Mouse (Mus musculus): ENCODE measurements around the gene Cep89. TPM values are rescaled to one million over a fixed set of nuclear protein-coding genes. Genes with fewer than 3 reads are reported as not detected.
A peak's percentile ranks its signal among the peaks of the same experiment; 100 is the strongest.

Cep89 gene
- polyA plus RNA-seq, 1 experiment from 2014 or later: 39.9 TPM

DNA sequence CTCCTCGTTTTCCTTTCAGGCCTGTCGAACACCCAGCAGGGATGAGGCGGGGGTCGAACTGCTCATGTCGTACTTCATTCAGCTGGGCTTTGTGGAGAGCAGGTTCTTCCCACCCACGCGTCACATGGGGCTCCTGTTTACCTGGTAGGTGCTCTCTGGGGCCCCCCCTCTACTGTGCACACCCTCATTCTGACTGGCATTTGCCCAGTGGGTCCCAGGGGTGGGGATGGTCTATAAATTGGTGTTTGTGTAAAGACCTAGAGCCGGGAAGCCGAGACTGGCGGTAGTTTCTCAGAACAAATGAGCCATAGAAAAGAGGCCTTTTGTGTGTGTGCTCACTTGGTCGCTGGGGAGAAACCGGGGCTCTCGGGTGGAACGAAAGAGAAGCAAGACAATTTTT is 25.7 kb upstream of the Cep89 start:
- Histone ChIP-seq H3K27ac (0 out of 2 replicates have a peak overlapping the region, but pooled peaks have one; percentile 2), H3K9ac (no peak overlapping the region), H3K4me3 (no peak overlapping the region), H3K4me2 (replicated peaks) (peak overlapping the region; percentile 33), H3K27me3 (replicated peaks) (no peaks in the 10 kb centered on the region), H3K4me1 (no peaks in the 10 kb centered on the region; the same call in 1 of the 2 replicates), H3K9me3 (no peaks in the 10 kb centered on the region), H3K36me3 (no peaks in the 10 kb centered on the region)
- WGBS: 12% methylated on average over 14 of the region's 14 CpGs
- peak; percentile 80 for ATAC-seq (ENCODE audit: low FRiP score, low read depth)

DNA sequence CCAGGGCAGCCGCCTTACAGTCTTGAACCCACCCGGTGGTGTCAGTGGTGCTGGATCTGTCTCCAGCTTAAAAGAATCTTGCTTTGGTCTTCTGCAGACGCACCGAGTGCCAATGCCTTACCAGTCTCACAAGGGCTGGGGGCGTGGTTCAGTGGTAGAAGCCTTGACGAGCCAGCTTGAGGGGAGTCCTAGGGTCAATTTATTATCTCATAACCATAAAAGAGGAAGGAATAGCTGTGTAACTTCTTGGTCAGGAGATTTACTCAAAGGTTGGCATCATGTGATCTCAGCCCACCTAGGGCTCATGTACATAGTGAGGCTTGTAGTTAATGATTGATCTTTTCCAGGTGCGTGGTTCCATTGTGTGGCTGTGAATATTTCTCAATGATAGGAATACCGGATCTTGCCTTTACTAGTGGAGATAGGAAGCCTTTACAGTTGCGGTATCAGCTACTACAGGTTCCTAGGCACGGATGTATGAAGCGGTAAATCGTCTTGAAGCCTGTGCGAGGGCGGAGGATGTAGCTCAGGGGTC is 24.3 kb upstream of the Cep89 start:
- Histone ChIP-seq H3K9ac (no peak overlapping the region), H3K9me3 (no peaks in the 10 kb centered on the region), H3K4me2 (replicated peaks) (no peak overlapping the region), H3K27ac (no peak overlapping the region), H3K36me3 (no peaks in the 10 kb centered on the region), H3K4me3 (no peak overlapping the region), H3K4me1 (no peaks in the 10 kb centered on the region; the same call in 1 of the 2 replicates), H3K27me3 (replicated peaks) (no peaks in the 10 kb centered on the region)
- WGBS: 90% methylated on average over 14 of the region's 14 CpGs
- no peak for ATAC-seq (ENCODE audit: low FRiP score, low read depth)

DNA sequence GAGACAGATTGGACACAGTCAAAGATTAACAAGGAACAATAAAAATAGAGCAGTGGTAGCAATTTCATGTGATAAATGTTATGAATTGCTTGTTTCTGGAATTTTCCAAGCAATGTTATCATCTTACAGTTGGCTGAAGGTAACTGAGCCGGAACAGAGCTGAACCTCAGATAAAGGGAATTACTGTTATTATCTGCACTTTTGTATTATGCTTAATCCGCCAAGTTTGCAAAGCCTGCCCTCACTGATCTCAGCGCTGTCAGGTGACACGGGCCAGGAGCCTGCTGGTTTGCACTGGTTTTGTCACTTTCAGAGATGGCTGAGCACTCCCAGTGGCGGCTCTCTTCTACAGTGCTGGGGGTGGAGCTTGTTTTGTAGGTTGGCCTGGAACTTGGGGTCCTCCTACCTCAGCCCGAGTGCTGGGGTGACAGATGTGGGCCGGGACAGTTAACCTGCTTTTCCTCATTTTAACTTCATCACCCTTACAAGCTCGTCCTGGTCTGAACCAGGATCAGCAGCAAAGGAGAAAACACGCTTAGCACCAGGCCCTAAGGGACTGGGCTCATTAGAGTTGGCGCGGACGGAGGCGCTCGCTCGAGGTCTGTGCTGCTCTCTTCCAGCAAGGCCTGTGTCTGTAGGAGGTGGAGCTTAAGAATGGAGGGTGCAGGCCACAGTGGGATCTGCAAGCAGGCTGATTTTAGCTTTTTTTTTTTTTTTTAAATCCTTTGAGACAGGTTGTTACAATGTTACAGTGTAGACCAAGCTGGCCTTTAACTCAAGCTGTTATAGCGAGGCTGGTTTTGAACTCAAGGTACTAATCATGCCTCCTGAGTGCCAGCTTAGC is 23.5 kb upstream of the Cep89 start:
- no peak overlapping the region for H3K27ac ChIP-seq
- ATAC-seq (ENCODE audit: low FRiP score, low read depth): no peak
- H3K27me3 ChIP-seq (replicated peaks): no peaks in the 10 kb centered on the region
- no peaks in the 10 kb centered on the region; the same call in 1 of the 2 replicates for H3K4me1 ChIP-seq
- H3K9ac ChIP-seq: no peak overlapping the region
- H3K4me3 ChIP-seq: no peak overlapping the region
- H3K4me2 ChIP-seq (replicated peaks): no peak overlapping the region
- no peaks in the 10 kb centered on the region for H3K36me3 ChIP-seq
- H3K9me3 ChIP-seq: no peaks in the 10 kb centered on the region
- WGBS: 78% methylated on average over 16 of the region's 16 CpGs

DNA sequence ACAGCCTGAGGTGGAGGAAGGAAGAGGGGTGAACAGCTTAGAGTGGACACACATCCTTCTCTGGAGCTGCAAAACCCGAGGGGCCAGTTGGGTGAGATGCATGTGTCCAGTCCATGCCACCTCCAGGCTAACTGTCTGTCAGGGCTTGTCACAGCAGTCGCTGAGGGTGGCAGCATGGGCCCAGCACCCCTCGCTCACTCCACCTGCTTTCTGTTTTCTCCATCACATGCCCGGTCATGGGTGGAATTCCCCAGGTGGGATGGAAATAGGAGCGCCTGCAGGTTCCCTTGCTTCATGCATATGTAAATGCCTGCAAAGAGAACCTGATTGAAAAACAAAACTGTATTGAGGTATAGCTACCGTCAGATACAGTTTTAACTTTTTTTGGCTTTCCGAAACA is 22.6 kb upstream of the Cep89 start:
- H3K27ac ChIP-seq: no peak overlapping the region
- no peak for ATAC-seq (ENCODE audit: low FRiP score, low read depth)
- H3K4me2 ChIP-seq (replicated peaks): no peak overlapping the region
- no peak overlapping the region for H3K4me3 ChIP-seq
- no peaks in the 10 kb centered on the region for H3K27me3 ChIP-seq (replicated peaks)
- no peaks in the 10 kb centered on the region for H3K9me3 ChIP-seq
- H3K4me1 ChIP-seq: no peaks in the 10 kb centered on the region; the same call in 1 of the 2 replicates
- H3K9ac ChIP-seq: no peak overlapping the region
- WGBS: 89% methylated on average over 7 of the region's 7 CpGs
- no peaks in the 10 kb centered on the region for H3K36me3 ChIP-seq

DNA sequence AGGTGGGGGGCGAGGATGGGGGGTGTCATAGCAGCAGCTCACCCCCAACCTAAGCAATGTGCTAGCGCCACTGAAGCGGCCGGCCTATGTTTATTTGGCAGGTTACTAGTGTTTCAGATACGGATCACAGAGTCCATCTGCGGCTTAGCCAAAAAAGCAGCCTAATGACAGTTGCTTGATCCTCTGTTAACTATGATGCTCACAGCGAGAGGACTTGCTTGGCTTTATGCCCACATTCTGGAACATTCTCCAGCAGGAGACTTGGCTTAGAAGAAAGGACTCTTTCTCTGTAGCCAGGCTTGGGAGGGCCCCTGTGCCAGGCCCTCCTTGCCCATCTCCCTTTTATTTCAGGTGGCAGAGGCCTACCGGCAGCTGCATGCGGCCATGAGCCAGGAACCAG is 20.2 kb upstream of the Cep89 start:
- H3K9me3 ChIP-seq: no peaks in the 10 kb centered on the region
- ATAC-seq (ENCODE audit: low FRiP score, low read depth): no peak
- no peak overlapping the region for H3K4me2 ChIP-seq (replicated peaks)
- WGBS: 91% methylated on average over 9 of the region's 9 CpGs
- H3K4me1 ChIP-seq: no peaks in the 10 kb centered on the region
- no peaks in the 10 kb centered on the region for H3K27me3 ChIP-seq (replicated peaks)
- H3K9ac ChIP-seq: no peak overlapping the region
- no peaks in the 10 kb centered on the region for H3K36me3 ChIP-seq
- no peak overlapping the region for H3K4me3 ChIP-seq
- H3K27ac ChIP-seq: no peak overlapping the region

DNA sequence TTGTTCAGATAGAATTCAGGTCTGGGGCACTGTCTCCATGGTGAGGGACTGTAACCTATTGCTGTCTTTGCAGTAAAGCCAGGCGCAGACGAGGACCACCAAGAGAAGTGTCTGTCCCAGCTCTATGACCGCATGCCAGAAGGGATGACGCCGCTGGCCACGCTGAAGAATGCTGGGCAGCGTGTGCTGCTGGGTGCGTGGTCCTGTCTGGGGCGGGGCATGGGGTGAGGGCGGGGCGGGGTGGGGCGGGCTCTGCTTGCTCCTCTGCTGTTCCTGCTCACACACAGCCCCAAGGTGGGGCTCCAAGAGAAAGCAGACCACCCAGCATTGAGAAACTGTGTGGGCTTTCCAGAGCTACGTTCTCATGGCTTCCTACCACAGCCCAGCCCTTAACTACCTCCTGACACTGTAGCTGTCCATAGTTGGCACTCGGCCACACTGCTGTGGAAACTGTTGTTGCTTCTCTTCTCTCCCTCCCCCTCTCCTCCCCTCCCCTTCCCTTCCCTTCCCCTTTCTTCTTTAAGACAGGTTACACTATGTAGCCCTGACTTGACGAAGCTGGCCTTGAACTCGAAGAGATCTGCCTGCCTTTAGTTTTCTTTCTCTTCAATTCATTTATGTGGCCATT is 17.2 kb upstream of the Cep89 start:
- H3K4me1 ChIP-seq: no peaks in the 10 kb centered on the region
- no peak overlapping the region for H3K9ac ChIP-seq
- H3K4me3 ChIP-seq: no peak overlapping the region
- ATAC-seq (ENCODE audit: low FRiP score, low read depth): 0 out of 2 replicates have a peak, but pooled peaks have one; percentile 21
- 0 out of 2 replicates have a peak overlapping the region, but pooled peaks have one; percentile 7 for H3K4me2 ChIP-seq (replicated peaks)
- whole genome bisulfite sequencing: 52% methylated on average over 16 of the region's 16 CpGs
- H3K27me3 ChIP-seq (replicated peaks): no peaks in the 10 kb centered on the region
- H3K27ac ChIP-seq: no peak overlapping the region
- H3K9me3 ChIP-seq: no peaks in the 10 kb centered on the region
- no peaks in the 10 kb centered on the region for H3K36me3 ChIP-seq

DNA sequence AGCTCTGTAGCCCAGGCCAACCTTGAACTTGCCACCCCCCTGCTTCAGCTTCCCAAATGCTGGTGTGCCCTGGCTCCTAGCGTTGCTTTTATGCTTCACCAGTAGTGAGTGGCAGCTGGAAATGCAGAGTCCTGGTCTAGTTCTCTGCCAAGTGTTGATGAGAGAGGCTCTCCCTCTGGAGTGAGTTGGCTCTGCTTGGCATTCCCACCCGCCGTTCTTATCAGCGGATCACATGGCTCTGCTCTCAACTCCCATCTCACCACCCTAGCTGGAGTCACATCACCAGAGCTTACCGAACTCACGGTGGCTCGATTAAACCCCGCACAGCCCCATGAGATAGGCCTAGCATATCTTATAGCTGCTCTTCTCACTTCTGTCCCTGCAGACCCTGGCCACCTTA is 16.5 kb upstream of the Cep89 start:
- Histone ChIP-seq H3K9me3 (no peaks in the 10 kb centered on the region), H3K27me3 (replicated peaks) (no peaks in the 10 kb centered on the region), H3K27ac (no peak overlapping the region), H3K4me3 (no peak overlapping the region), H3K4me2 (replicated peaks) (no peak overlapping the region), H3K4me1 (no peaks in the 10 kb centered on the region), H3K9ac (no peak overlapping the region), H3K36me3 (no peaks in the 10 kb centered on the region)
- no peak for ATAC-seq (ENCODE audit: low FRiP score, low read depth)
- 95% methylated on average over 8 of the region's 8 CpGs for WGBS

DNA sequence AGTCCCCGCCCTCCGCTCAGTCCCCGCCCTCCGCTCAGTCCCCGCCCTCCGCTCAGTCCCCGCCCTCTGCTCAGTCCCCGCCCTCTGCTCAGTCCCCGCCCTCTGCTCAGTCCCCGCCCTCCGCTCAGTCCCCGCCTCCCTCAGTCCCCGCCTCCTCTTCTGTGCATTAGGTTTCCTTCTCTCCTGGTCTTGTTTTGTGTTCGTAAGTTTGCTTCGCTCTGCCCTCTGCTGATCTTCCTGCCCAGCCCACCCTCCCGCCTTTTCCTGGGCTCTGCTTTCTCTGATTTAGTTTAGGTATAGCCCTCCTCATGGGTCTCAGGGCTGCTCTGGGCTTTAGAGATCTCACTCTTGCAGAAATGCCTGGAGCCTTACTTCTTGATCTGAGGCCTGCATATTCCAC is 15.0 kb upstream of the Cep89 start:
- no peak for ATAC-seq (ENCODE audit: low FRiP score, low read depth)
- H3K4me1 ChIP-seq: no peaks in the 10 kb centered on the region
- H3K4me2 ChIP-seq (replicated peaks): no peak overlapping the region
- no peaks in the 10 kb centered on the region for H3K9me3 ChIP-seq
- H3K4me3 ChIP-seq: no peak overlapping the region
- no peak overlapping the region for H3K9ac ChIP-seq
- H3K27ac ChIP-seq: no peak overlapping the region
- H3K27me3 ChIP-seq (replicated peaks): no peaks in the 10 kb centered on the region
- H3K36me3 ChIP-seq: no peaks in the 10 kb centered on the region
- WGBS: 48% methylated on average over 15 of the region's 16 CpGs

DNA sequence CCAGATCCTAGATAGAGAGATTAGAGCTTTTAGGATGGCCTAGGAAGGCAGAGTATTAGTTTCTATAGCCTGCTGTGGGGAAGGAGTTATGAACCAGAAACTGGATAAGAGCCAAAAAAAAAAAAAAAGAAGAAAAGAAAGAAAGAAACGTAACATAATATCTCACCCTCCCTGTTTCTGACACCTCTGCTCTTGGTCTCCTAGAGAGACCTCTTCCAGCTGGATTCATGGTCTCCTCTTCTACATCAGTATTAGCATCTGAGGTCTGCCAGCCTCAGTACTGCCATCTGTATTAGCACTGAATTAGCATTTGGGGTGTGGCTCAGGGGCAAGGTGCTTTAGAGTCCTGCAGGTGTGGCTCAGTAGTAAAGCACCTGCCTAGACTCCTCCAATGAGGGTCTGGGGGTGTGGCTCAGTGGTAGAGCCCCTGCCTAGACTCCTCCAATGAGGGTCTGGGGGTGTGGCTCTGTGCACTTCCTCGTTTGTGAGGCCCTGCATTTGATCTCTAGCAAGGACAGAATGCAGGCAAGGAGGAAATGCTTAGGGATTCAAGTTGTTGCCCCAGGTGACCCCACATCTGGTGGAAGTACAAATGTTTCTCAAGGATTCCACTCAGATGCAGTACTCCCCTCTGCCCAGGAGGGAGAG is 14.0 kb upstream of the Cep89 start:
- no peaks in the 10 kb centered on the region for H3K36me3 ChIP-seq
- 71% methylated on average over 2 of the region's 2 CpGs for WGBS
- no peak for ATAC-seq (ENCODE audit: low FRiP score, low read depth)
- no peaks in the 10 kb centered on the region for H3K4me1 ChIP-seq
- no peaks in the 10 kb centered on the region for H3K27me3 ChIP-seq (replicated peaks)
- H3K4me2 ChIP-seq (replicated peaks): no peak overlapping the region
- H3K27ac ChIP-seq: no peak overlapping the region
- no peak overlapping the region for H3K9ac ChIP-seq
- no peak overlapping the region for H3K4me3 ChIP-seq
- H3K9me3 ChIP-seq: no peaks in the 10 kb centered on the region

DNA sequence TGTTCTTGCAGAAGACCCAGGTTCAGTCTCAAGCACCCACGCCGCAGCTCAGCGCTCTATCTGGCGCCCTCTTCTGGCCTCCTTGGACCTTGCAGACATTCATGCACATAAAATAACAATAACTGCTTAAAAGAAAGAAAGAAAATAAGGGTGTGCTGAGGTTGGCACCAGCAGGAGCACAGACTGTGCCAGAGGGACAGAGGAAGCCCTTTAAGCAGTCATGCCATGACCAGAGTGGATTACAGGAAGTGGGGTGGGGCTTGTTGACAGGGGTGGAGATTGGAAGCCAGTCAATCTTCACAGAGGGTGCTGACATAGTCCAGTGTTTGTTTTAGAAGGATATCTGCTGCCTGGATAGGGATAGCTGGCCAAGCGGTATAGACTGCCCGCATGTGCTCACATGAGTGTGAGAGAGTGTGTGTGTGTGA is 10.3 kb upstream of the Cep89 start:
- no peak overlapping the region for H3K27ac ChIP-seq

DNA sequence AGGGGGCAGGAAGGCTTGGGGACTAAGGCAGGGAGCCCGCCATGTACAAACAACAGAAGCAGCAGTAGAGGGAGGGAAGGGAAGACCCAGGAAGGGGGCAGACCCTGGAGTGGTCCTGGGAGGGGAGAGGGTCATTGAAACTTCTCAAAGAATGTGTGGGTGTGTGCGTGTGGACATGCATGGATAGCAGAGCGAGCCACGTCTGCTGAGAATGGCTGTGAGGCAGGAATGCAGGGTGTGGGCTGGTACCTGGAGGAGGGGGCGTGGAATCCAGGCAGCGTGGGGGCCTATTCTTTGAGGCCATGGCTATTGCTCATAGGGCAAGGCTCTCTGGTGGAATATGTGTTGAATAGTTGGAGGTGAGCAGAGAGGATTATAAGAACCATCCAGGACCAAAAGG is 8.1 kb upstream of the Cep89 start:
- Histone ChIP-seq H3K36me3 (peaks cover 8% of the 10 kb centered on the region; the same call in 1 of the 2 replicates), H3K9me3 (no peaks in the 10 kb centered on the region), H3K4me3 (no peak overlapping the region), H3K9ac (no peak overlapping the region), H3K4me2 (replicated peaks) (no peak overlapping the region), H3K4me1 (no peaks in the 10 kb centered on the region), H3K27me3 (replicated peaks) (no peaks in the 10 kb centered on the region), H3K27ac (no peak overlapping the region)
- 84% methylated on average over 6 of the region's 6 CpGs for WGBS
- ATAC-seq (ENCODE audit: low FRiP score, low read depth): no peak

More for the DNA sequence above, 10.3 kb upstream of the Cep89 start:
- Histone ChIP-seq H3K4me3 (no peak overlapping the region), H3K27me3 (replicated peaks) (no peaks in the 10 kb centered on the region), H3K4me2 (replicated peaks) (no peak overlapping the region), H3K9me3 (no peaks in the 10 kb centered on the region), H3K4me1 (no peaks in the 10 kb centered on the region), H3K36me3 (no peaks in the 10 kb centered on the region), H3K9ac (no peak overlapping the region)
- ATAC-seq (ENCODE audit: low FRiP score, low read depth): no peak
- 66% methylated on average over 6 of the region's 6 CpGs for WGBS

DNA sequence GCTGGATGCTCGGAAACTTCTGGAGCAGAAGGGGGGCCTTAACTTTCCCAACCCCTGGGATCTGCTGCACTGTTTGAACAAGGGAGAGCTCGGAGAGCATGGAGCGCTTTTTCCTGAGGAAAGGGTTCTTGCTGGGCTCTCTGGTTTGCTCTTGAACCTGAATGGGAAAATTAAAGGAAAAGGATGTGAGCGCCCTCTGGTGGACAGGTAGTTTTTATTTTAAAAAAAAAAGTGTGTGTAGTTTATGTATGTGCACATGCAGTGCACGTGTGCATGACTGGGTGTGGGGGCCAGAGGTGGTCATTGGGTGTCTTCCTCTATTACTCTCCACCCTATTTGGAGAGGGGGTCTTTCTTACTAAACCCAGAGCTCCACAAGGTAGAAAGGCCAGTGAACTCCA is 3.9 kb upstream of the Cep89 start:
- Histone ChIP-seq H3K4me3 (no peak overlapping the region), H3K9me3 (no peaks in the 10 kb centered on the region), H3K36me3 (peaks cover 14% of the 10 kb centered on the region; the same call in 1 of the 2 replicates), H3K9ac (no peak overlapping the region), H3K4me2 (replicated peaks) (no peak overlapping the region), H3K27me3 (replicated peaks) (no peaks in the 10 kb centered on the region), H3K4me1 (peaks cover 18% of the 10 kb centered on the region), H3K27ac (no peak overlapping the region)
- no peak for ATAC-seq (ENCODE audit: low FRiP score, low read depth)
- 66% methylated on average over 5 of the region's 5 CpGs for WGBS
